In genomic region chr13:48663211-48663987, GRCm38 (mm10) we compare ENCODE assay signal across 9 mouse cellular contexts. TPM values are rescaled to one million over a fixed set of nuclear protein-coding genes. Genes with fewer than 3 reads are reported as not detected.
DNase-seq lines count a peak whose midpoint lies in the region; ATAC-seq and TF ChIP-seq lines count a peak whose summit lies in the region.
"Had no signal": no experiment of that assay in that cellular context is flagged by ENCODE, and none has a peak within 500 bp of the region (broad histone marks: within the 10 kb centered on the region; RNA-seq: fewer than 3 reads in every experiment).

No protein-coding gene starts in this region.

- no peak for DNase-seq in gastrocnemius, adult 2 months
- DNase-seq in gastrocnemius, postnatal 10 days = no peak
- DNase-seq in thymus, postnatal 4 days = peak; percentile 36
- DNase-seq in thymus, postnatal 14 days = no peak
- DNase-seq in c-Kit-positive CD71-positive TER-119-positive erythroid progenitor cells, embryonic 14.5 days (ENCODE audit: low spot score) = no peak
- no peak for DNase-seq in frontal cortex, adult 2 months (ENCODE audit: extremely low spot score in 1 of 2, low spot score in 1 of 2)
- DNase-seq in left cerebral cortex, postnatal 10 days (ENCODE audit: extremely low spot score in 1 of 2, low spot score in 2 of 2) = no peak

- H3K4me1 ChIP-seq in liver, embryonic 12.5 days = peaks cover under 1% of the 10 kb centered on the region

- no peaks in the 10 kb centered on the region for H3K36me3 ChIP-seq in liver, embryonic 12.5 days

- peaks cover 100% of the 10 kb centered on the region for H3K27me3 ChIP-seq in liver, embryonic 12.5 days (replicated peaks)

- H3K27ac ChIP-seq in gastrocnemius, adult 2 months = no peak overlapping the region
- H3K27ac ChIP-seq in liver, embryonic 12.5 days = no peak overlapping the region

- TF ChIP-seq CTCF in gastrocnemius, adult 2 months (IDR thresholded peaks at IDR 0.05) = no peak

- intact Hi-C loops in gastrocnemius, adult 2 months (cut with DNase I) = no loop called here
- intact Hi-C loops in left cerebral cortex, postnatal 10 days (cut with DNase I) = no loop called here

- H3K4me2 ChIP-seq in liver, embryonic 12.5 days = peak overlapping the region; percentile 55

- no peak for ATAC-seq in liver, embryonic 12.5 days

- WGBS in liver, embryonic 12.5 days (ENCODE audit: insufficient replicate concordance) = 3% methylated on average over 54 of the region's 54 CpGs

- peak overlapping the region; percentile 53 for H3K4me3 ChIP-seq in gastrocnemius, adult 2 months
- peak overlapping the region; percentile 38 for H3K4me3 ChIP-seq in liver, embryonic 12.5 days

- no peaks in the 10 kb centered on the region for H3K9me3 ChIP-seq in liver, embryonic 12.5 days (replicated peaks)

- no peak overlapping the region for H3K9ac ChIP-seq in liver, embryonic 12.5 days

RNA-seq across cellular contexts. Expression of gene Barx1, which starts 0.6 kb away (rescaled TPM):
- not detected for total RNA-seq in gastrocnemius, adult 2 months (2021)
- total RNA-seq in gastrocnemius, postnatal 10 days (2021) = not detected
- 7.2 and 7.8 TPM in 2 replicates for polyA plus RNA-seq in liver, embryonic 12.5 days (2016; fragmentation: Nextera tagmentation; extraction: Ambion mirVana)
- polyA plus RNA-seq in frontal cortex, adult 2 months (2012; rRNA removed) = not detected in 2 replicates
- total RNA-seq in left cerebral cortex, postnatal 10 days (2021) = not detected
- total RNA-seq: heart, postnatal 10 days had no signal

RNA-seq across cellular contexts. Expression of gene Ptpdc1, which starts 37.9 kb away (rescaled TPM):
- total RNA-seq in gastrocnemius, adult 2 months (2021) = 1 to 10 TPM; 3.2 to 4.7 TPM
- 10 to 100 TPM in 1 of 2 experiments, 1 to 10 TPM in 1; 8.1 to 10.4 TPM for total RNA-seq in gastrocnemius, postnatal 10 days (2021)
- polyA plus RNA-seq in liver, embryonic 12.5 days (2016; fragmentation: Nextera tagmentation; extraction: Ambion mirVana) = 1.2 and 1.4 TPM in 2 replicates
- polyA plus RNA-seq in frontal cortex, adult 2 months (2012; rRNA removed) = 24.0 and 24.8 TPM in 2 replicates
- 10 to 100 TPM; 21.3 to 23.5 TPM for total RNA-seq in left cerebral cortex, postnatal 10 days (2021)
